Mouse (Mus musculus): ENCODE results near the gene Atg2b.

Atg2b gene

DNA sequence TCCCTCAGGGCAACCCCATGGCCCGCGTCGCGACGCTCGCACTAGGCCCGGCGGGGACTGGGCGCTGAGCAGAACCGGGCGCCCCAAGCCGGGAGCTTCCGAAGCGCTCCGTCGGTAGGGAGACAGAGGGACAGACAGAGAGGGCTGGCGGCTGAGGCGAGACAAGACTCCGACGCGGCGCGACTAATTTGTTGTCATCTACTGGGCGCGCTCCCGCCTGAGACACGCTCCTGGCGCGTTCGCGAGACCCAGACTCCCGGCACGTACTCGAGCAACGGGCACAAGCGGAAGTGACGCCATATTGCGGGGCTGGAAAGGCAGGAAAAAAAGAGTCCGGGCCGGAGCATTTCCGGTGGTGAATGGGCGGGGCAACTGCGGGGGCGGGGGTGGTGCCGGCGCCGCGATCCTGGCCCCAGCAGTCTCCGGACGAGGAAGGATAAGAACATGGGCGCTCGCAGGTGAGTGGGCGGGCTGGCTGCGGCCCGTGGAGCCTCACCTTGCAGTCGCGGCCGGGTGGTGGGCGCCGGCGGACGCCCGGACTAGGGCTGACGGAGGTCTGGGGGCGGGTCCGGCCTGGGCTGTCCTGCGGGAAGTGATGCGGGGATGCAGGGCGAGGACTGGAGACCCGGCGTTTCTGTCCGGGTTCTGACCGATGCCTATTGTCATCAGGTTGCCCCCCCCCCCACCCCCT lies at the start of gene Atg2b:
Atg2b (minus strand) TSS at position 211 of the 691 bp plus-strand sequence.
- peak; percentile 99 for DNase-seq (ENCODE audit: low read depth, low spot score)

DNA sequence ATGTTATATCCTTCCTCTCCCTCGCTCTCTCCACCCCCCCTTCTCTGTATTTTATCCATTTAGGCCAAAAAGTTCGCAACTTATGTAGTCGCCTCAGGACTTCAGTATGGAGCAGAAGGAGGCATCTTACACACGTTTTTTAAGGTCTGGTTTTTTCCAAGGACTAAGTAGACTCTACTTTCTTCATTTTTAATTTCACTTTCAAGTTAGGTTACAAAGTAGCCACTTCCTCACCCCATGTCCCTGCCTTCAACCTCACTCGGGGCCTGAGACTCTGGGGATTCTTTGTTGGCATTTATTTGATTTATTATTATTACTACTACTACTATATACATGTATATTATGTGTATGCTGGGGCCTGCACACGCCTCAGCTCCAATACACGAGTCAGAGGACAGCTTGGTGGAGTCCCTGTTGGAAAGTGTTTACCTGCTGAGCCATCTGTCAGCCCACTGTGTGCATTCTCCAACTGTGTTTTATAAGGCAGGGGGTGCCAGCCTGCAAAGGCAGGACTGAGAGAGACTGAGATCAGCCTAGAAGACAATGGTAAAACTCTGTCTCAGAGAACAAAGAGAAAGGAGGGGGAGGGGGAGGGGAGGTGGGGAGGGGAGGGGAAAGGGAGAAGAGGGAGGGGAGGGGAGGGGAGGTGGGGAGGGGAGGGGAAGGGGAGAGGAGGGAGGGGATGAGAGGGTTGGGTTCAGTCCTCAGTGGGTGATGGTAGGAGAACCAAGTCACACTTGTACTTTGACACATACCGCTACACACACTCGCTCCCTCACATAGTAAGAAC lies 48.6 kb upstream of the Atg2b start:
- DNase-seq (ENCODE audit: low read depth, low spot score): no peak

DNA sequence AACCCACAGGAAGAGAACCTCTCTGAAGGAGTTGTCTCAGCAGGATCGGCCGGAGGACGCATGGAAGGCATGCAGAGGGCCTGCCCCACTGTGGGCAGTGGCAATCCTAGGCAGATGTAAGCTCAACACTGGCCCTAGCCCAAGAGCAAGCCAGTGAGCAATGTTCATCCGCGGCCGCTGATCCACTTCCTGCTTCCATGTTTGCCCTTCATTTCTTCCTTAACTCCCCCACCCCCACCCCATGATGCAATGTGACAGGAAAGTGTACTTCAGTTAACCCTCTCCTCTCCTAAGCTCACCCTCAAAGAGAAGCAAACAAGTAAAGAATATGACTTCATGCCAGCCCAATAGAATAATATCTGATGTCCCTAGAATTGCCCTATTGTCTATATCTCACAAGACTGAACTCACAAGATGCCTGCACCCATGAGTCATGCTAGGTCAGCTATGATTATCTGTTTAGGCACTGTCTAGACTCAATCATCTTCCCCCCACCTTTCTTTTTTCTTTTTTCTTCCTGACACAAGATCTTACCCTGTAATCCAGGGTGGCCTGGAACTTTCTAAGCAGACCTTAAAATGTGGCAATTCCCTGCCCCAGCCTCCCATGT lies 45.9 kb upstream of the Atg2b start:
- DNase-seq (ENCODE audit: low read depth, low spot score): no peak

DNA sequence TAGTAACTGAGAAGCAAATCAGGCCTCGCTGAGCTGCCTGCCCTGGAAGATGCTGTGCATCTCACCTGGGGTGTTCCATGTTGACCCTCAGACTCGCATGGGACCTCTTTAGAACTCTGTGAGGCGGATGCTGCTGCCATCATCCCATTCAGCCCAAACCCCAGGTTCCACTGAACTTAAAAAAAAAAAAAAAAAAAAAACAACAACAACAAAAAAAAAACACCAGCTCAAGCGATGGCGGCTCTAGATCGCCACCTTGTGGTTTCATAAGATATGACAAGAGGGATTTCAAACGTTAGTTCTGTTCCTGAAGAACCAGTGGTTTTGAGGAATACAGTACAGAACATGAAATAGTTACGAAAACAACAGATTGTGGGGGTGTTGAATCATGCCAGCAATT lies 43.0 kb upstream of the Atg2b start:
- peak; percentile 27 for DNase-seq (ENCODE audit: low read depth, low spot score)

DNA sequence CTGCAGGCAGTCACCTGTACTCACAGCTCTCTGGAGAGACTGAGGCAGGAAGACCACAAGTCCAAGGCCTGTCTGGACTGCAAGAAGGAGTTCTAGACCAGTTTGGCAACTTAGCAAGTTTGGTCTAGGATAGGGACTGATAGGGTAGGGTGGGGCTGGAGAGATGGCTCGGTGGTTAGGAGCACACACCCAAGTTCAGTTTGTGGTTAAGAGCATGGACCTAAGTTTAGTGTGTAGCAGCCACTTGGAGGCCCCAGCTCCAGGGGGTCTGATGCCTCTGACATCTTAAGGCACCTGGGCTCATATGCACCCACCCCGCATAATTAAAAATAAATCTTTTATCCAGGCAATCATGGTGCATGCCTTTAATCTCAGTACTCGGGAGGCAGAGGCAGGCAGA lies 42.3 kb upstream of the Atg2b start:
- no peak for DNase-seq (ENCODE audit: low read depth, low spot score)

DNA sequence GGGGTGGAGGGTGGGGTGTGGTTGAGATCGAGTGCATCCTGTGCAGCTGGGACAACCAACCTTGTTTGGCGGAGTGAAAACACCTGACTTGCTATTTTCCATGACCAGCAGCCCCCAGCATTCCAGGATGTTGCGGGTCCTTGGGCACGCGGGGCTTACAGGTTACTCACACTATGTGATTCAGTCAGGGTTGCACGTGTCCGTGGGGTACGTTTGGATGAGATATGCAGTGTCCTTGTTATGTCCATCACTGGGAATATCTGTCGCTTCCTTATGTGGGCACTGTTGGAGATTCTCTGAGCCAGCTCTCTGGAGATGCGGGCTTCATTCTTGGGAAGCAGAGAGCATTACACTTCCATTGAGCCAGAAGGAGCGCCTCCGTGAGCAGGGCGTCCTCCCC lies 40.7 kb upstream of the Atg2b start:
- no peak for DNase-seq (ENCODE audit: low read depth, low spot score)

DNA sequence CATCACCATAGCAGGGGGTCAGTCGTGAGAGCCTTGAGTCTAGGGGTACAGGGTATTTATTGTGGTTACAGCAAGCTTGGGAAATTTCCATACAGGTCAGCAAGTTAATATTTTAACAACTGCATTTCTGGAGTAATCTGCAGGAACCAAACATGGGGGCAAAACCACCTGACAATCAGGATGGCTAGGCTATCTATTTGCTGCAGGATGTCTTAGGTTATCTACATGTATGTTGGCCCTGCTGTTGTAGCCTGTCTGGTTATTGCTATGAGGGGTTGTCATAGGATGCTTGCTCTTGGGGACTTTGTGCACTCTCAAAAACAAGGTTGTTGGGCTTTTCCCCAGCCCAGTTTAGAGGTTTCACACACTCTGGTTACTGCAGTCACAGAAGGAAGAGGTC lies 39.6 kb upstream of the Atg2b start:
- DNase-seq (ENCODE audit: low read depth, low spot score): no peak

DNA sequence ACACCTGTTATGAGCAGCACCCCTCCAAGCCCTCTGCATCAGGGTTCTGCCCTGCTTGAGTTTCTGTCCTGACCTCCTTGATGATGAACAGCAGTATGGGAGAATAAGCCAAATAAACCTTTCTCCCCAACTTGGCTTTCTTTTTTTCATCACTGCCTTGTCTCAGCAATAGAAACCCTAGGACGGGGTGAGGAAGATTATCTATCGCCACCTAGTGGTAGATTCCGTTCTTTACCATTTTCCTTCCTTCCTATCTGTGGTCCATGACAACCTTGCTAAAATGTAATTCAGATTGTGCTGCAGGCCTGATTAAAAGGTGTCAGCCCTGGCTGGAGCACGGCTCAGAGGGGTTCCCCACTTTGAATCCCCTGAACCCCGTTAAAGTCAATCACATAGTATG lies 37.6 kb upstream of the Atg2b start:
- peak; percentile 41 for DNase-seq (ENCODE audit: low read depth, low spot score)

DNA sequence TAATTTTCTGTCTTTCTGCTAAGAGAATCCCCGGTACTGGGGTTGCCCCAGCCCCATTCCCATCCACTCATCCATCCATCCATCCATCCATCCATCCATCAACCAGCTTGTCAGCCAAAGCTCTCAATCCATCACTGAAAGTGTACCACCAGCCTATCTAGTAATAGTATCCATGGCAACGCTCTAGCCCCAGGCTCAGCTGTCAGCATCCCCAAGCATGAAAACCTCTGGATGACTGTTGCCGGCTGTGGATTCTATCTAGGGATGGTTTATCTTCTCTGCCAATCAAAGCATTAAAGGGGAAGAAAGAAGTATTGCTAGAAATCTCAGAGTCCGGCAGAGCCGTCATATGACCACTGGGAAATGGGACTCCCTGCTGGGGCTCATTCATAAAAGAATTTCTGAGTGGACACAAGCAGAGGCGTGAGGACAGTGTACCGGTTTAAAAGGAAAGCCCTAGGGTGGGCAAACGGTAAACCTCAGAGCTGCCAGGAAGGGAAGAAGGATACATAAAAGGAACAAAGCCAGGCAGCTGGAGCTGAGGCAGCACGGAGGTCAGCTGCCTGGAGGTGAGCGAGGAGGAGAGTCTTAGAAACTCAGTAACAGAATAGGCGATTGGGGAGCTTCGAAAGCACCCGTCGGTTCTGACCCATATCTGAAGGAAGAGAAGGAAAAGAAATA lies 36.6 kb upstream of the Atg2b start:
- no peak for DNase-seq (ENCODE audit: low read depth, low spot score)

DNA sequence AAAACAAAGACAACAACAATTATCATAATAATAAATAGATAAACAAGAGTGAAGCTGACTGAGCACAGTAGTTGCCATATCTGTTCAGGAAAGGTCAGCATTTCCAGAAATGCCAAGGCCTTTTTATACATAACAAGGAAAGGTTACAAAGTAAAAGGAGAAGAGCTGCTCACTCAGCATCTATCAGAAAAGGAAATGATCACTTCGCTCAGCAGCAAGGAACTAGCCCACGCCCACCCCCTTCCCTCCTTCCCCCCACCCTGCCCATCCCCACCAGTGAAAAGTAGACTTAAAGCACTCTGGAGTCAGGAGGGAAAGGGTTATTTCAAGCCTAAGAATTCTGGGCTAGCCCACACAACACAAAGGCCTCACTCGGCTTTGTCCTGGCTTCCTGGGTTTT lies 35.2 kb upstream of the Atg2b start:
- DNase-seq (ENCODE audit: low read depth, low spot score): no peak

DNA sequence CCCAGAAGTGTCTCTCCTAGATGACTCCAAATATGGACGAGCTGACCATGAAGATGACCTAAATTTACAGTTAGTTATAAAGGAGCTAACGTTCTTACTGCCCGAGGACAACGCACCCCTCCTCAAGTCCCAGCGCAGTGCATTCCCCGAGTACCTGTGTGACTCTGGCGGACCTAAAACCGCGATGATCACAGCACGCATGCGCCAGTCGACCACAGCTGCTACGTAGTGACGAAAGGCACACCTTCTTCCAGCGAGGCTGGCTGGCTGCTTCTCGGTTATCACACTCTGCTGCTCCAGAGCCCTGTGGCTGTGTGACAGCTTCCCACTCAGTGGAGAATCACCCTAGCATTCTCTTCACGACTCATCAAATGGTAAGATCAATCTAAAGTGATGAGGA lies 33.6 kb upstream of the Atg2b start:
- DNase-seq (ENCODE audit: low read depth, low spot score): no peak

DNA sequence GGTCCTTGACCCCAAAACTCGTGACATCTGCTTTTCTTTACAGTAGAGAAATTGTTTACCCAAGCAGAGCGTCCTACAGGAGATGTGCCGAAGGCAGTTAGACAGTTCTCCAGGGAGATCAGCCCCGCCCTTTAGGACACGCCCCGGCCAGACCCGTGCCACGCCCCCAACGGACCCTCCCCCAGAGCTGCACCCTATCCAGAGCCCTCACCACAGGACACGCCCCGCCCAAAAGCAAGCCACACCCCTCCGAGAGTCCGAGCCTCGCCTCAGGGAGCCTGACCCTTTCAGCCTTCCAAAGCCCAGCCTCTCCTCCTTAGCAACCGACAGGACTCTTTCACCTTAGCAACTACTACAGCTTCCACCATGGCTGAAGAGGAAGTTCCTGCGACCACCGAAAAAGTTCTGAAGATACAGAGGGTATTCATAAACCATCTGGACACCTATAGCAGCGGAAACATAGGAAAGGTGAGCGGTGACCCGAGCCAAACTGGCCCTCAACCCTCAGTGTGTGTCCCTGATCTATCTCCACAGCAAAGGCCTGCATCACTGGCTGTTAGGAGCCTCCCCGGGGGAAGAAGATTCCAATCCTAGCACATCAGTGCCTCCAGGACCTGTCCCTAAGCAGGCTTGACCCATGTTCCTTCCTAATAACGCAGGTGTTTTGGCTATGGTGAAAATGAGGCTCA lies 20.9 kb upstream of the Atg2b start, which contains the start of gene Ak7:
Ak7 (plus strand) TSS at position 178 of the 689 bp plus-strand sequence.
- no peak for DNase-seq (ENCODE audit: low read depth, low spot score)

DNA sequence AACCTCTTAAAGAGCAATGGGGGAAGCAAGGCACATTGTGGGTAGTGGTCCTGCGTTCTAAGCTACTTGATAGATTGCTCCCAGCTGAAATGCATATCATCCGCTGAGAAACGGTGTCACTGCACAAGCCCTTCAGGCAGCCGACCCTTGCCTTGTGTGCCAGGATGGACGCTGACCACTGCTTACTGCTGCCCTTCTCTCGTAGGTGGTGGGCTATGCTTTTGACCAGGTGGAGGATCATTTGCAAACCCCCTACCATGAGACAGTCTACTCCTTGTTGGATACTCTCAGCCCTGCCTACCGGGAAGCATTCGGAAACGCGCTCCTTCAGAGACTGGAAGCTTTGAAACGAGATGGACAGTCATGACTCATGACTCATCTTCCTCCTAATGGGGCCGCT lies 15.4 kb upstream of the Atg2b start:
- DNase-seq (ENCODE audit: low read depth, low spot score): no peak

DNA sequence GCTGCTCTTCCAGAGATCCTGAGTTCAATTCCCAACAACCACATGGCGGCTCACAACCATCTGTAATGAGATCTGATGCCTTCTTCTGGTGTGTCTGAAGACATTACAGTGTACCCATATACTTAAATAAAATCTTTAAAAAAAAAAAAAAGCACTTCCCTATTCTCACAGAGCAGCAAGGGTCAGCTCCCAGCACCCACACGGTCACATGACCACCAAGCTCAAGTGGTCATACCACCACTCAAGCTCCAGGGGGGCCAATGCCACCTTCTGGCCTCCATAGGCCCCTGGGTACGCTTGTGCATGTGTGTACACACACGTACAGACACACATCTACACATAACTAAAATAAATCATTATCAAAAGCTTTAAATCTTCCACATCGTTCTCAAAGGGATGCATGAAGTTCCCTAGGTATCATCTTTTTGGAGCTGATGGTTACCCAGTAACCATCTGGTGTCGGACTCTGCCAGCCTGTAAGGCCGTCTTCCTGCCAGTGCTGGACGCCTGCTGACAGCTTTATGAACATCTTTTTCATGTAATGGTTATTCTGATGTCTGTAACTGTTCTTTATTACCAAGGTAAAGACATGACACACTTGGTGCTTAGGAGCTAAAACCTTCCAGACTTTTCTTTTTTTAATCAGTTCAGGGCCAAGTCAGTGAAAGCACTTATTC lies 12.2 kb upstream of the Atg2b start:
- DNase-seq (ENCODE audit: low read depth, low spot score): no peak

DNA sequence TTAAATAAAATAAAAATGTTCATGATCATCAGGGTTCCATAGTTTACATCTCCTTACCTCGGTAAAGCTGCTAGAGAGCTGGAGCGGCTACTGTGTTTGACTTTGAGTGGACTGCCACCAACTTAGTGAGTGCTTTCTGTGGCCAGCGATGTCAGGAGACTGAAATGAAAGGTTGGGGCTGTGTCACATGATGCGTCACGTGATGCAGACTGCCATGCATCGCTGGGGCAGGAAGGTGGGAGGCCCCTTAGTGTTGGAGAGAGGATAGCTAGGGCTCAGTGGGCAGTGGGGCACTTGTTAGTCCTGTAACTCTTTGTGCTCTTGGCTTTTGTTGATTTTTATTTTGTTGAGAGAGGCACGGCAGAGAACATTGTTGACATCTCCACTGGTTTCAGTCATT lies 10.8 kb upstream of the Atg2b start:
- no peak for DNase-seq (ENCODE audit: low read depth, low spot score)

DNA sequence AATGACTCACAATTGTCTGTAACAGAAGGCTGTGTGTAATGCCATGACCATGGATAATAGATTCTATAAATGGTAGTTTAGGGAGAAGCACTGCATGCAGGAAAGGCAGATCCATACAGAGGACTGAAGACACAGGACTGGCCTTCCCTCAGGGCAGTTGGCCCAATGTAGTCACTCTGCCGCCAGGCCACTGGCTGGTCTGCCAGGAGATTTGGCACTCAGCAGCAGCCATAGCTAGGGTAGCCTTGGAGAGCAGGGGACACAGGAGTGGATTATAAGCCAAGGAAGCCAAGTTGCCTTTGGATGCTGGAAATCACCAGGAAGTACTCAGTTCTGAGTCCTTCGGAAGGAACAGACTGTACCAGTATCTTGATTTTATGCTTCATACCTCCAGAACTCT lies 9.0 kb upstream of the Atg2b start:
- DNase-seq (ENCODE audit: low read depth, low spot score): no peak

DNA sequence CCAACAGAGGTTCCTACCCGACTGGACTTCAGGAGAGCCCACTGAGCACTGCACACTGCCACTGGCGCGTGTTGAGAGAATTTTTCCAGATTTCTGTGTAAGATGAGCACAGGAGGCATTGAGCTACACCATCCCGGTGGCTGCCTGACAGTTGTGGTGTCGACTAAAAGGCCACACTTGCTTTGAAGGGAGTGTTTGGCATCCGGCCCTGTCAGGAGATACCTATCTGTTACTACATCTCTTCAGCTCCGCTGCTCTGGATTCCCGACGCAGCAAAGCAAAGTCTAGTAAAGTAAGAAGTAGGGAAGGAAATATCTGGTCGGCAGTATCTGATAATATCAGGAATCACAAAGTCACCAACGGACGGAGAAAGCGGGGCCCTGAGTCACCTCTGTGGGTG lies 4.4 kb upstream of the Atg2b start:
- DNase-seq (ENCODE audit: low read depth, low spot score): no peak

DNA sequence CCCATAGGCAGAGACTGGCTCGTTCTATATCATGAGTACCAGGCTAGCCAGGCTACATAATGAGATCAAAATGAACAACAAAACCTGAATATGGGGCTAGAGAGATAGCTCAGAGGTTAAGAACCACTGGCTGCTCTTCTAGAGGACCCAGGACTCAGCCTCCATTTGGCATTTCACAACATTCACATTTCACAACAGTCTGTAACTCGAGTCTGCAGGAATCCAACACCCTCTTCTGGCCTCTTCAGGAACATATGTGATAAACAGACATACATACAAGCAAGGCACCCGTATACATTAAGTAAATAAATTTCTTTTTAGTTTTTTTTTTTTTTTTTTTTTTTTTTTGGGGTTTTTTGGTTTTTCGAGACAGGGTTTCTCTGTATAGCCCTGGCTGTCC lies 3.5 kb upstream of the Atg2b start:
- DNase-seq (ENCODE audit: low read depth, low spot score): no peak

DNA sequence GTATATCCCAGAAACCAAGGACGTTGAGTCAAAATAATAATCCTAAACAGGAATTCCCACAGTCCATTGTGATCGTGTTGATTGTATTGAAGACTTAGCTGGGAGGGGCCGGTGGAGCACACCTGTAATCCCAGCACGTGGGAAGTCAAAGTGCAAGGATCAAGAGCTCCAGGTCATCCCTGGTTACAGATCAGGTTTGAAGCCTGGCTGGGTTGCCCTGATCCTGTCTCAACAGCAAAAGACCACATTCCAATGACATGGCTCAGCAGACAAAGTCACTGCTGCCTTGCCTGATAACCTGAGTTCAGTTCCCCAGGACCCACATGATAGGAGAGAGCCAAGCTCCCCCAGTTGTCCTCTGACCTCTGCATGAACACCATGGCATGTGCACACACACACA lies 2.4 kb upstream of the Atg2b start:
- no peak for DNase-seq (ENCODE audit: low read depth, low spot score)

DNA sequence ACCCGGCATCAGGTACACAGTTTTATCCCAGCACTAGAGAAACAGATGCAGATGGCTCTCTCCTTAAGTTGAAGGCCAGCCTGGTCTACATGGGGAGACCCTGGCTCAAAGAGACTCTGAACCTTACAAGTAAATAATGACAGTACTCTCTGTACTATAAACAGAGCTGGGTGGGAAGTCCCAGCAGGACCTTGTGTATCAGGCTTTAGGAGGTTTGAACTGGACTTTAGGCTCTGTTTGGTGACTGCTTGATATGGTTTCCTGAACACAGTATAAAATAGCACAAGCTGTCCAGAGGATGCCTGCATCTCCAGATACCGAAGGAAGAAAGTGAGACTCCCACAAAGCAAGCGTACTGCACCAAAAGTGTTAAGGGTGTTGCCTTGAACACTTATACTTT lies 1.8 kb upstream of the Atg2b start:
- DNase-seq (ENCODE audit: low read depth, low spot score): no peak
